Mouse (Mus musculus): ENCODE measurements at regions not wholly inside any gene's neighbourhood (a gene's known extent, or its start where the extent isn't known, plus 50 kb on each side); places are given as distances from the start of the nearest gene placed in this dataset.
A peak's percentile ranks its signal among the peaks of the same experiment; 100 is the strongest.

- DNase-seq (ENCODE audit: low read depth, low spot score) = no peak
Observed at GRCm38 (mm10) chr4:75884371-75884770, 606.3 kb upstream of the Dmac1 start.

- DNase-seq (ENCODE audit: low read depth, low spot score) = no peak
Observed at GRCm38 (mm10) chr4:75869771-75870170, 591.7 kb upstream of the Dmac1 start.

GRCm38 (mm10) chr4:75861076-75861475 lies 583.0 kb upstream of the Dmac1 start:
- DNase-seq (ENCODE audit: low read depth, low spot score) = no peak

GRCm38 (mm10) chr4:75857769-75858408 lies 579.8 kb upstream of the Dmac1 start:
- no peak for DNase-seq (ENCODE audit: low read depth, low spot score)

- DNase-seq (ENCODE audit: low read depth, low spot score) = no peak
Observed at GRCm38 (mm10) chr4:75855688-75856296, 577.7 kb upstream of the Dmac1 start.

GRCm38 (mm10) chr4:75850343-75850742 lies 572.2 kb upstream of the Dmac1 start:
- no peak for DNase-seq (ENCODE audit: low read depth, low spot score)

GRCm38 (mm10) chr4:75847675-75848385 lies 569.7 kb upstream of the Dmac1 start:
- DNase-seq (ENCODE audit: low read depth, low spot score) = no peak

GRCm38 (mm10) chr4:75845021-75845420 lies 566.9 kb upstream of the Dmac1 start:
- DNase-seq (ENCODE audit: low read depth, low spot score) = no peak

GRCm38 (mm10) chr4:75838619-75839018 lies 560.5 kb upstream of the Dmac1 start:
- DNase-seq (ENCODE audit: low read depth, low spot score) = no peak

GRCm38 (mm10) chr4:75827082-75827711 lies 549.1 kb upstream of the Dmac1 start:
- no peak for DNase-seq (ENCODE audit: low read depth, low spot score)

GRCm38 (mm10) chr4:75819193-75819603 lies 541.1 kb upstream of the Dmac1 start:
- DNase-seq (ENCODE audit: low read depth, low spot score) = no peak

GRCm38 (mm10) chr4:75816026-75816425 lies 537.9 kb upstream of the Dmac1 start:
- DNase-seq (ENCODE audit: low read depth, low spot score) = no peak

- DNase-seq (ENCODE audit: low read depth, low spot score) = no peak
Observed at GRCm38 (mm10) chr4:75812266-75812665, 534.2 kb upstream of the Dmac1 start.

- no peak for DNase-seq (ENCODE audit: low read depth, low spot score)
Observed at GRCm38 (mm10) chr4:75801870-75802269, 523.8 kb upstream of the Dmac1 start.

GRCm38 (mm10) chr4:75801156-75801555 lies 523.1 kb upstream of the Dmac1 start:
- DNase-seq (ENCODE audit: low read depth, low spot score) = no peak

- DNase-seq (ENCODE audit: low read depth, low spot score) = no peak
Observed at GRCm38 (mm10) chr4:75791789-75792188, 513.7 kb upstream of the Dmac1 start.

- no peak for DNase-seq (ENCODE audit: low read depth, low spot score)
Observed at GRCm38 (mm10) chr4:75790920-75791589, 513.0 kb upstream of the Dmac1 start.

- DNase-seq (ENCODE audit: low read depth, low spot score) = no peak
Observed at GRCm38 (mm10) chr4:75787405-75787804, 509.3 kb upstream of the Dmac1 start.

- DNase-seq (ENCODE audit: low read depth, low spot score) = peak; percentile 19
Observed at GRCm38 (mm10) chr4:75786391-75786790, 508.3 kb upstream of the Dmac1 start.

GRCm38 (mm10) chr4:75779492-75779891 lies 501.4 kb upstream of the Dmac1 start:
- DNase-seq (ENCODE audit: low read depth, low spot score) = no peak

- DNase-seq (ENCODE audit: low read depth, low spot score) = no peak
Observed at GRCm38 (mm10) chr4:75764141-75764540, 486.0 kb upstream of the Dmac1 start.

- no peak for DNase-seq (ENCODE audit: low read depth, low spot score)
Observed at GRCm38 (mm10) chr4:75744605-75745004, 466.5 kb upstream of the Dmac1 start.

All from retina, postnatal 7 days (tissue).